Mouse (Mus musculus): ENCODE results near the gene Slc2a6.

DNA sequence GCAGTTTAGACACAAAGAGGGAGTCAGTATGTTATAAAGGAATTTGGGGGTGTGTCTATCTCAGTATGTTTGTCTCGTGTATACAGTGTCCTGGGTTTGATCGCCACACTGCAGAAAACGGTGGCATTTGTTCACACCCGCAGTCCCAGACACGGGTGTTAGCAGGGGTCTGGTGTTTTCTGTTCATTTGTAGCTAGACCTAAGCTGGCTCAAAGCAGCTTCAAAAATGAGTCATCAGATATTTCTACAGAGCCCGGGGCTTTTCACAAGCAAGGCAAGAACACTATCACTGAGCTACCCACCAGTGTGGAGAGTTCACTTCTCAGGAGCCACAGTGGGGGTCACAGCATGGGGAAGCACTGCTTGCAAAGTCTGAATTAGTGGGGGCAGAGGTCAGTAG lies 21.6 kb upstream of the Slc2a6 start:
- TF ChIP-seq USF1 (IDR thresholded peaks at IDR 0.05; ENCODE audit: low read depth) (no peak), CTCF (IDR thresholded peaks at IDR 0.05; ENCODE audit: control insufficient read depth, insufficient read depth, insufficient read length) (no peak)
